Mouse (Mus musculus) urinary bladder, postnatal 10 days (tissue): ENCODE data around the gene 4930523C07Rik.

Source experiments
- DNase-seq: peaks from one replicate; pipeline ENCODE4 v3.0.0; 2022; ENCODE audit warnings: low spot score

Gene 4930523C07Rik

GRCm38 (mm10) chr1:160044237-160045021, at the start of gene 4930523C07Rik:
TSS of gene 4930523C07Rik (plus strand) at chr1:160044382.
- DNase-seq: peak; percentile 25

- DNase-seq: no peak
These were observed 46.9 kb upstream of the 4930523C07Rik start for GRCm38 (mm10) chr1:159997329-159997728.

GRCm38 (mm10) chr1:159998349-159998748, 45.8 kb upstream of the 4930523C07Rik start:
- no peak for DNase-seq

- DNase-seq: no peak
These were observed 45.0 kb upstream of the 4930523C07Rik start for GRCm38 (mm10) chr1:159999232-159999631.

GRCm38 (mm10) chr1:160005319-160005718, 38.9 kb upstream of the 4930523C07Rik start:
- DNase-seq: no peak

GRCm38 (mm10) chr1:160006919-160007588, 37.1 kb upstream of the 4930523C07Rik start:
- DNase-seq: no peak

- DNase-seq: no peak
These were observed 31.1 kb upstream of the 4930523C07Rik start for GRCm38 (mm10) chr1:160013042-160013441.

- DNase-seq: no peak
These were observed 19.7 kb upstream of the 4930523C07Rik start for GRCm38 (mm10) chr1:160024339-160024980.

GRCm38 (mm10) chr1:160025146-160025894, 18.9 kb upstream of the 4930523C07Rik start:
- no peak for DNase-seq

- no peak for DNase-seq
These were observed 18.3 kb upstream of the 4930523C07Rik start for GRCm38 (mm10) chr1:160025895-160026255.

- DNase-seq: no peak
These were observed 16.2 kb upstream of the 4930523C07Rik start for GRCm38 (mm10) chr1:160027939-160028338.

GRCm38 (mm10) chr1:160033948-160034598, 10.1 kb upstream of the 4930523C07Rik start:
- DNase-seq: no peak

GRCm38 (mm10) chr1:160035561-160035960, 8.6 kb upstream of the 4930523C07Rik start:
- no peak for DNase-seq

- DNase-seq: no peak
These were observed 7.1 kb upstream of the 4930523C07Rik start for GRCm38 (mm10) chr1:160036996-160037521.

- DNase-seq: no peak
These were observed 4.1 kb upstream of the 4930523C07Rik start for GRCm38 (mm10) chr1:160039951-160040645.

- DNase-seq: no peak
These were observed 2.9 kb upstream of the 4930523C07Rik start for GRCm38 (mm10) chr1:160041264-160041775.

GRCm38 (mm10) chr1:160042351-160042750, 1.8 kb upstream of the 4930523C07Rik start:
- no peak for DNase-seq

GRCm38 (mm10) chr1:160043271-160043975, 759 bp upstream of the 4930523C07Rik start:
- DNase-seq: no peak

- DNase-seq: no peak
These were observed 1.0 kb downstream of the 4930523C07Rik start for GRCm38 (mm10) chr1:160045056-160045715.
